Mouse (Mus musculus): Measurements from ENCODE around the gene Tigar. TPM values are rescaled to one million over a fixed set of nuclear protein-coding genes. Genes with fewer than 3 reads are reported as not detected.

The Tigar gene
- polyA plus RNA-seq, 1 experiment = 3.0 TPM

GRCm38 (mm10) chr6:127079867-127080731, 29.3 kb downstream of the Tigar start:
- Histone ChIP-seq H3K27me3 (replicated peaks; ENCODE audit: control insufficient read depth, insufficient read depth, low read length) (no peaks in the 10 kb centered on the region), H3K27ac (ENCODE audit: insufficient read depth, low read depth, low read length) (no peak overlapping the region), H3K4me3 (ENCODE audit: insufficient read depth, low read depth, low read length) (no peak overlapping the region; the same call in 1 of the 2 replicates), H3K4me1 (ENCODE audit: control insufficient read depth, insufficient read depth, low read length) (no peaks in the 10 kb centered on the region), H3K36me3 (ENCODE audit: control insufficient read depth, insufficient read depth, low read length) (no peaks in the 10 kb centered on the region)
- WGBS = 2% methylated on average over 59 of the region's 59 CpGs
- DNase-seq = peak; percentile 2
- no peak for TF ChIP-seq POLR2A (IDR thresholded peaks at IDR 0.05; ENCODE audit: low read depth, low read length)
- peak; percentile 20; the same call in 1 of the 2 replicates for TF ChIP-seq CTCF (conservative IDR thresholded peaks at IDR 0.05; ENCODE audit: insufficient read depth, insufficient read length, low read depth, low read length)

DNA sequence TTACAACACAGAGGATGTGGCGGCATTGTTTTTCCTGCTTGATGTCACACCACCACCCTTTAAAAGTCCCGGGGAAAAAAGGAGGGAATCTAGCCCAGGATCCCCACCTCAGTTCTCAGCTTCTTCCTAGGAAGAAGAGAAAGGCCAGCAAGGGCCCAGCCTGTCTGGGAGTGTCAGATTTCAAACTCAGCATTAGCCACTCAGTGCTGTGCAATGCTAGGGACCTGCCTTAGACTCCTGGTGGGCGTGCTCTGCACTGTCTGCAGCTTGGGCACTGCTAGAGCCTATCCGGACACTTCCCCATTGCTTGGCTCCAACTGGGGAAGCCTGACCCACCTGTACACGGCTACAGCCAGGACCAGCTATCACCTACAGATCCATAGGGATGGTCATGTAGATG, 36.5 kb downstream of the Tigar start, which contains the start of gene Fgf23:
TSS of gene Fgf23 (plus strand) at position 86 of the 400 bp plus-strand sequence.
- no peak for DNase-seq

GRCm38 (mm10) chr6:127064815-127065214, 44.5 kb downstream of the Tigar start:
- DNase-seq = no peak
- Histone ChIP-seq H3K27me3 (replicated peaks; ENCODE audit: control insufficient read depth, insufficient read depth, low read length) (no peaks in the 10 kb centered on the region), H3K36me3 (ENCODE audit: control insufficient read depth, insufficient read depth, low read length) (no peaks in the 10 kb centered on the region), H3K4me3 (ENCODE audit: insufficient read depth, low read depth, low read length) (no peak overlapping the region), H3K27ac (ENCODE audit: insufficient read depth, low read depth, low read length) (no peak overlapping the region), H3K4me1 (ENCODE audit: control insufficient read depth, insufficient read depth, low read length) (no peaks in the 10 kb centered on the region)
- 6% methylated on average over 14 of the region's 14 CpGs for WGBS
- no peak for TF ChIP-seq CTCF (conservative IDR thresholded peaks at IDR 0.05; ENCODE audit: insufficient read depth, insufficient read length, low read depth, low read length)
- TF ChIP-seq POLR2A (IDR thresholded peaks at IDR 0.05; ENCODE audit: low read depth, low read length) = no peak

More for the DNA sequence above, 36.5 kb downstream of the Tigar start, which contains the start of gene Fgf23:
- Histone ChIP-seq H3K27me3 (replicated peaks; ENCODE audit: control insufficient read depth, insufficient read depth, low read length) (no peaks in the 10 kb centered on the region), H3K27ac (ENCODE audit: insufficient read depth, low read depth, low read length) (no peak within 1 kb of the TSS), H3K4me3 (ENCODE audit: insufficient read depth, low read depth, low read length) (no peak within 1 kb of the TSS), H3K36me3 (ENCODE audit: control insufficient read depth, insufficient read depth, low read length) (no peaks in the 10 kb centered on the region), H3K4me1 (ENCODE audit: control insufficient read depth, insufficient read depth, low read length) (no peaks in the 10 kb centered on the region)
- TF ChIP-seq CTCF (conservative IDR thresholded peaks at IDR 0.05; ENCODE audit: insufficient read depth, insufficient read length, low read depth, low read length) (no peak), POLR2A (IDR thresholded peaks at IDR 0.05; ENCODE audit: low read depth, low read length) (no peak)
- WGBS = 13% methylated on average over 5 of the region's 5 CpGs

DNA sequence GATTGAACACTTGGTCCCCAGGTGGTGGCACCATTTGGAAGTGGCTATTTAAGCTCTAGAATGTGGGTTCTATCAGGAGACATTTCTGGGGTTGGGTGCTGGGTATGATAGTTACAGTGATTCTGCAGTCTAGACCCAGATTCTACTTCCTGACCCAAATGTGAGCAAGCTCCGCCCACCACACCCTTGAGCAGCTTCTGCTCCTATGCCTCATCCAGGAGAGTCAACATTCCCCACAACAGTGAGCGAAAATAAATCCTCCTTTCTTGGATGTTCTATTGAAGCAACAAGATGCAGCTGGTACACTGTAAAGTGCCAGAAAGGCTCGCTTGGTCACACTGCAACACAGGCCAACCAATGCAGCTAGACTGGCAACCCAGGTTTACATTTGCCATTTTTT, 45.4 kb downstream of the Tigar start:
- WGBS = 82% methylated on average over 3 of the region's 3 CpGs
- TF ChIP-seq CTCF (conservative IDR thresholded peaks at IDR 0.05; ENCODE audit: insufficient read depth, insufficient read length, low read depth, low read length) (no peak), POLR2A (IDR thresholded peaks at IDR 0.05; ENCODE audit: low read depth, low read length) (no peak)
- no peak for DNase-seq
- Histone ChIP-seq H3K4me3 (ENCODE audit: insufficient read depth, low read depth, low read length) (no peak overlapping the region), H3K27me3 (replicated peaks; ENCODE audit: control insufficient read depth, insufficient read depth, low read length) (no peaks in the 10 kb centered on the region), H3K27ac (ENCODE audit: insufficient read depth, low read depth, low read length) (no peak overlapping the region), H3K4me1 (ENCODE audit: control insufficient read depth, insufficient read depth, low read length) (no peaks in the 10 kb centered on the region), H3K36me3 (ENCODE audit: control insufficient read depth, insufficient read depth, low read length) (no peaks in the 10 kb centered on the region)

GRCm38 (mm10) chr6:127059975-127060374, 49.4 kb downstream of the Tigar start:
- H3K4me3 ChIP-seq (ENCODE audit: insufficient read depth, low read depth, low read length) = no peak overlapping the region
- TF ChIP-seq CTCF (conservative IDR thresholded peaks at IDR 0.05; ENCODE audit: insufficient read depth, insufficient read length, low read depth, low read length) = no peak
- TF ChIP-seq POLR2A (IDR thresholded peaks at IDR 0.05; ENCODE audit: low read depth, low read length) = no peak
- H3K27ac ChIP-seq (ENCODE audit: insufficient read depth, low read depth, low read length) = no peak overlapping the region
- no peak for DNase-seq
- H3K4me1 ChIP-seq (ENCODE audit: control insufficient read depth, insufficient read depth, low read length) = no peaks in the 10 kb centered on the region
- H3K27me3 ChIP-seq (replicated peaks; ENCODE audit: control insufficient read depth, insufficient read depth, low read length) = no peaks in the 10 kb centered on the region
- 84% methylated on average over 4 of the region's 4 CpGs for WGBS
- no peaks in the 10 kb centered on the region for H3K36me3 ChIP-seq (ENCODE audit: control insufficient read depth, insufficient read depth, low read length)

- no peak overlapping the region for H3K27ac ChIP-seq (ENCODE audit: insufficient read depth, low read depth, low read length)
- H3K4me3 ChIP-seq (ENCODE audit: insufficient read depth, low read depth, low read length) = no peak overlapping the region
- DNase-seq = no peak
- 62% methylated on average over 12 of the region's 12 CpGs for WGBS
- TF ChIP-seq CTCF (conservative IDR thresholded peaks at IDR 0.05; ENCODE audit: insufficient read depth, insufficient read length, low read depth, low read length) (no peak), POLR2A (IDR thresholded peaks at IDR 0.05; ENCODE audit: low read depth, low read length) (no peak)
- H3K36me3 ChIP-seq (ENCODE audit: control insufficient read depth, insufficient read depth, low read length) = no peaks in the 10 kb centered on the region
- H3K27me3 ChIP-seq (replicated peaks; ENCODE audit: control insufficient read depth, insufficient read depth, low read length) = no peaks in the 10 kb centered on the region
- no peaks in the 10 kb centered on the region for H3K4me1 ChIP-seq (ENCODE audit: control insufficient read depth, insufficient read depth, low read length)
These were observed 52.3 kb downstream of the Tigar start for GRCm38 (mm10) chr6:127056990-127057588.

DNA sequence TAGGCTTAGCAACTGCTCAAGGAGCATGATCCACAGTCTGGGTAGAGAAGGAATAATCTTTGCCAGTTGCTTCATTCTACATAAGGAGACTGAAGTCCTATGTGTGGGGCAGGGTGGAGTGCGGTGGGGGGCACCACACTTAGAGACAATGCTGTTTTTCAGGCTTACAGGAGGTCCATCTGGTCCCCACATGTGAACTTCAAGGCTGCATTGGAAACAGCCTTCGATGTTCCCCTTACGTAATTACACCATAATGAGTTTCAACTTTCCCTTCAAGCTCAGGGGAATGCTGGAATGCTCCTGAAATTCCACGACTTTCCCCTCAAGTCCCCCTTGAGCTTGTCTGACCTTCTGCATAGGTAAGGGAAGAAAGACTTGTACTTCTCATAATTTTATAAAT, 58.5 kb downstream of the Tigar start:
- Histone ChIP-seq H3K4me3 (ENCODE audit: insufficient read depth, low read depth, low read length) (no peak overlapping the region), H3K36me3 (ENCODE audit: control insufficient read depth, insufficient read depth, low read length) (no peaks in the 10 kb centered on the region), H3K27ac (ENCODE audit: insufficient read depth, low read depth, low read length) (no peak overlapping the region), H3K4me1 (ENCODE audit: control insufficient read depth, insufficient read depth, low read length) (no peaks in the 10 kb centered on the region), H3K27me3 (replicated peaks; ENCODE audit: control insufficient read depth, insufficient read depth, low read length) (no peaks in the 10 kb centered on the region)
- no peak for TF ChIP-seq POLR2A (IDR thresholded peaks at IDR 0.05; ENCODE audit: low read depth, low read length)
- TF ChIP-seq CTCF (conservative IDR thresholded peaks at IDR 0.05; ENCODE audit: insufficient read depth, insufficient read length, low read depth, low read length) = no peak
- 73% methylated on average over 4 of the region's 4 CpGs for whole genome bisulfite sequencing
- no peak for DNase-seq
